Mouse (Mus musculus) skeletal muscle tissue, postnatal 0 days (tissue): ENCODE results near the gene Ndufs6. TPM values are rescaled to one million over a fixed set of nuclear protein-coding genes. Genes with fewer than 3 reads are reported as not detected.

Experiments
- polyA plus RNA-seq: library from polyadenylated mRNA; unstranded; fragments of >200 nt; fragmentation: Nextera tagmentation; extraction: Ambion mirVana; gene quantifications from 2 replicates; pipeline ENCODE4 v1.2.1, GENCODE M21; 2015

Gene Ndufs6
- 492 and 592 TPM in 2 replicates for polyA plus RNA-seq

GRCm38 (mm10) chr13:73327827-73328698, at the start of gene Ndufs6, which contains the start of gene Mrpl36:
Ndufs6 (minus strand) TSS chr13:73328542.
Mrpl36 (plus strand) TSS chr13:73328513.

Other genes starting within 250 kb of the Ndufs6 start
- 0.45 TPM in 1 of 2 replicates, not detected in the other for gene Irx4, start 68.1 kb downstream of the Ndufs6 start, polyA plus RNA-seq
- gene Mrpl36, start within 50 bp of the Ndufs6 start, polyA plus RNA-seq, result 93.5 and 96.2 TPM in 2 replicates
- gene Lpcat1, start 138.7 kb upstream of the Ndufs6 start, polyA plus RNA-seq, result 10.7 and 10.8 TPM in 2 replicates
- gene Slc6a3, start 208.2 kb upstream of the Ndufs6 start, polyA plus RNA-seq, result not detected in 2 replicates